Mouse (Mus musculus) megakaryocyte, embryonic 14.5 days (primary cell): ENCODE measurements around the gene Snrpb2. TPM values are rescaled to one million over a fixed set of nuclear protein-coding genes. Genes with fewer than 3 reads are reported as not detected.

Experiments used
- H3K27me3 ChIP-seq: replicated peaks from 2 replicates; pipeline ENCODE3; 2012; ENCODE audit warnings: inconsistent platforms
- H3K36me3 ChIP-seq: replicated peaks from 2 replicates; pipeline ENCODE3; 2012; ENCODE audit warnings: low read length, inconsistent platforms, mixed read lengths
- H3K4me1 ChIP-seq: 2 replicates; pipeline ENCODE4 v1.6.1; 2012; ENCODE audit warnings: inconsistent platforms
- H3K4me3 ChIP-seq: replicated peaks from 2 replicates; pipeline ENCODE3; 2012; ENCODE audit warnings: moderate library complexity, mild to moderate bottlenecking, inconsistent platforms
- H3K9me3 ChIP-seq: 2 replicates; pipeline ENCODE4 v1.6.1; 2012; ENCODE audit warnings: inconsistent platforms
- FLI1 ChIP-seq: IDR thresholded peaks from 2 replicates; pipeline ENCODE4 v1.6.1; 2012; ENCODE audit warnings: low read length, inconsistent platforms, mixed read lengths
- GATA1 ChIP-seq: IDR thresholded peaks from 3 replicates; pipeline ENCODE4 v1.6.1; 2012; ENCODE audit warnings: mixed read lengths, low read length, inconsistent platforms, borderline replicate concordance
- polyA plus RNA-seq: library from polyadenylated mRNA; stranded (reverse); fragments of >175 nt; gene quantifications from 2 replicates; pipeline ENCODE4 v1.2.3, GENCODE M21; 2012; ENCODE audit warnings: low replicate concordance; ENCODE audit not compliant: insufficient read depth

Snrpb2 gene
- polyA plus RNA-seq: 2.7 TPM in 1 of 2 replicates, not detected in the other

GRCm38 (mm10) chr2:143062812-143063792 is at the start of gene Snrpb2:
Snrpb2 (plus strand) TSS chr2:143063039.
- H3K4me3 ChIP-seq: peak within 1 kb of the TSS; percentile 100
- peaks cover 32% of the 10 kb centered on the region for H3K36me3 ChIP-seq
- TF ChIP-seq FLI1 (no peak), GATA1 (no peak)
- H3K4me1 ChIP-seq: peaks cover 17% of the 10 kb centered on the region
- no peaks in the 10 kb centered on the region for H3K27me3 ChIP-seq
- H3K9me3 ChIP-seq: no peaks in the 10 kb centered on the region

DNA sequence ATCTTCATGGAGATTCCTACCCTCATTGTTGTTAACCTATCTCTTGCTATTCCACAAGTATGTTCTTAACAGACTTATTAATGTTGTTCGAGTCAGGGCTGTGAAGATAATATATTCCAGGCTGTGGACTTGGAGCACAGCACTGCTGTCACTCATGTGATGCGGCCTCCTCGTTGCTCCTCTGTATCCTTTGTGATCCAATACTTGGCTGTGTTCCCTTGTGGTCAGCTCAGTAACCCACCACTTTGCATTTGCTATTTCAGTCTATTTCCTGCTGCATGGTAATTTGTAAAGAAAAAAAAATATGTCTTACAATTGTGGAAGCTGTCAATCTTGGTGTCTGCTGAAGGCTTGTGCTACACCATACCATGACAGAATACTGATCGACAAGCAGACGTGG is 49.8 kb upstream of the Snrpb2 start:
- Histone ChIP-seq H3K27me3 (no peaks in the 10 kb centered on the region), H3K36me3 (no peaks in the 10 kb centered on the region), H3K4me1 (peaks cover 9% of the 10 kb centered on the region), H3K4me3 (peak overlapping the region; percentile 75), H3K9me3 (no peaks in the 10 kb centered on the region)
- TF ChIP-seq GATA1 (no peak), FLI1 (no peak)

DNA sequence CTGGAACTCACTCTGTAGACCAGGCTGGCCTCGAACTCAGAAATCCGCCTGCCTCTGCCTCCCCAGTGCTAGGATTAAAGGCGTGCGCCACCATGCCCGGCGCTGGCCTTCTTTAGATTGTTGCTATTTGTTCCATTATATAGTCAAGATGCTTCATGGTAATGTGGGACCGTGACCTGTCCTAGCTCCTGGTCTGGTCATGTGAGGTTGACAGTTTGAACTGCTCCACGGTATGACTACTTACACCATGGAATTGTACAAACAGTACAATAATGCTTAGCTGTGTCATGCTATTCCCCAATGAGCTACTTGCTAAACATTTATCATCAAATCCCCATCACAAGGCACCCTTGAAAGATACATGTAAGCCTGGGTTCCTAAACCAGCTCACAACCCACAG is 44.8 kb upstream of the Snrpb2 start:
- no peaks in the 10 kb centered on the region for H3K36me3 ChIP-seq
- peaks cover 11% of the 10 kb centered on the region for H3K4me1 ChIP-seq
- H3K9me3 ChIP-seq: no peaks in the 10 kb centered on the region
- no peak overlapping the region for H3K4me3 ChIP-seq
- H3K27me3 ChIP-seq: no peaks in the 10 kb centered on the region
- TF ChIP-seq FLI1 (no peak), GATA1 (no peak)

DNA sequence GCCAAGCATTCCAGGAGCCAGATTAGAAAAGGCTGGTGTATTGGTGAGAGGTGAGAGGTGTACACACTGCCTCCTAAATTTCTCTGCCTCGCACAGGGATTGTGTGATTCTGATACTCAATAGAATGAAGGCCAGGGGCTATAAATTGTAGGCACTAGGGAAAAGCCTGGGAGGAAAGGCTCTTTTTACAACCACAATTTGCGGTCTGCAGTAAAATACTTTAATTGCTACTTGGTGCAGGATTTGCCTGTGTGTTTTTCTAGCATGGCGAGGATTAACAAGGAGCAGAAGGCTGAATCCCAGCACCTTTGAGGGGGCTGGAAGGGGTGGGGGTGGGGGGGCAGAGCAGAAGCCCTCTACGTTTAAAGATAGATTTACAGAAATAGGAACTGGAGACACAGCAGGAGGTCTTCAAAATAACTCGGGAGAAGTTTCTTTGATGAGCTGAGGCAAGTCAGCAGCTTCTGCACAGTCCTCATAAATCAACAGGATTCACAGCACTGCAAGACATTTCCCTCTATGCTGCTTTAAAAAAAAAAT is 44.2 kb upstream of the Snrpb2 start:
- H3K4me1 ChIP-seq: peaks cover 11% of the 10 kb centered on the region; the same call in 1 of the 2 replicates
- TF ChIP-seq FLI1: no peak
- TF ChIP-seq GATA1: no peak
- H3K36me3 ChIP-seq: no peaks in the 10 kb centered on the region
- no peaks in the 10 kb centered on the region for H3K27me3 ChIP-seq
- H3K9me3 ChIP-seq: no peaks in the 10 kb centered on the region
- no peak overlapping the region for H3K4me3 ChIP-seq

DNA sequence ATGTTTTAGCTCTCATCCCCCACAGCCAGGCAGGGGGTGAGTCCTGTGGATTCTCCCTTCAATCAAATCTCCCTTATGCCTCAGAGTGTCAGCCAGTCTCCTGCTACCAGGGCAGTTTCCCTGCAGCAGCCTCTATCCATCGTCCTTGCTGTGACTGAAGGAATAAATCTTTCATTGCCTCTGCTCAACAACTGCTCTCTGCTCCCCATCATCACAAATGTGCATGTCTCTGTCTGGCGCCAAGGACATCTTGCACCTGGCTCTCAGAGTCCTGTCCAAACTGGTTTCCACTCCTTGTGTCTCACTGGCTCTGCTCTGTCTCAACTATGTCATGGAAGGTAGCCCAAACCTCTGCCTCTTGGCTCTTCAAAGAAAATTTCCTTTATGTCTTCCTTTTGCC is 43.1 kb upstream of the Snrpb2 start:
- TF ChIP-seq GATA1: no peak
- no peak for TF ChIP-seq FLI1
- no peaks in the 10 kb centered on the region for H3K27me3 ChIP-seq
- no peaks in the 10 kb centered on the region for H3K36me3 ChIP-seq
- no peaks in the 10 kb centered on the region for H3K9me3 ChIP-seq
- no peak overlapping the region for H3K4me3 ChIP-seq
- peaks cover 19% of the 10 kb centered on the region for H3K4me1 ChIP-seq

GRCm38 (mm10) chr2:143023331-143023730 is 39.5 kb upstream of the Snrpb2 start:
- TF ChIP-seq GATA1: no peak
- no peak for TF ChIP-seq FLI1
- Histone ChIP-seq H3K9me3 (no peaks in the 10 kb centered on the region), H3K4me3 (no peak overlapping the region), H3K36me3 (no peaks in the 10 kb centered on the region), H3K4me1 (peaks cover 19% of the 10 kb centered on the region), H3K27me3 (no peaks in the 10 kb centered on the region)

DNA sequence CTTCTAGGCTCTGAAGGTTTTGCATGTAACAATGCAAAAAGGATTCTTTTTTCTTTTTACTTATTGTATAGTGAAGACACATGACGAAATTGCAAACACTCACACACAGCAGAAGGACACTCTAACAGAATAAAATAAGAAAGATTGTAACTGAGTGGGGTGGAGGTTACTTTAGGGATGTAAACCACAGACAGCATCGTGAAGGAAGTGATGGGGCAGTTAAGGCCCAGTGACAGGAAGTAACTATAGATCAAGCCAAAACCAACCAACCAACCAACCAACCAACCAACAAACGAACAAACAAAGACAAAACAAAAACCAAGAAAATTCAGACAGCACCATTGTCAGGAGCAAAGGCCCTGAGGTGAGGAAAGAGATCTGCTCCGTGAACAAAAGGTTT is 38.6 kb upstream of the Snrpb2 start:
- peaks cover 19% of the 10 kb centered on the region for H3K4me1 ChIP-seq
- no peaks in the 10 kb centered on the region for H3K27me3 ChIP-seq
- TF ChIP-seq FLI1 (no peak), GATA1 (no peak)
- H3K9me3 ChIP-seq: no peaks in the 10 kb centered on the region
- no peaks in the 10 kb centered on the region for H3K36me3 ChIP-seq
- no peak overlapping the region for H3K4me3 ChIP-seq

GRCm38 (mm10) chr2:143031283-143031682 is 31.6 kb upstream of the Snrpb2 start:
- H3K4me1 ChIP-seq: no peaks in the 10 kb centered on the region
- no peaks in the 10 kb centered on the region for H3K36me3 ChIP-seq
- TF ChIP-seq GATA1 (no peak), FLI1 (no peak)
- no peak overlapping the region for H3K4me3 ChIP-seq
- H3K9me3 ChIP-seq: no peaks in the 10 kb centered on the region
- H3K27me3 ChIP-seq: no peaks in the 10 kb centered on the region

GRCm38 (mm10) chr2:143032378-143033255 is 30.2 kb upstream of the Snrpb2 start:
- H3K4me1 ChIP-seq: no peaks in the 10 kb centered on the region
- no peaks in the 10 kb centered on the region for H3K27me3 ChIP-seq
- no peaks in the 10 kb centered on the region for H3K36me3 ChIP-seq
- TF ChIP-seq GATA1 (no peak), FLI1 (no peak)
- no peaks in the 10 kb centered on the region for H3K9me3 ChIP-seq
- H3K4me3 ChIP-seq: no peak overlapping the region
